In the genomic region with DNA sequence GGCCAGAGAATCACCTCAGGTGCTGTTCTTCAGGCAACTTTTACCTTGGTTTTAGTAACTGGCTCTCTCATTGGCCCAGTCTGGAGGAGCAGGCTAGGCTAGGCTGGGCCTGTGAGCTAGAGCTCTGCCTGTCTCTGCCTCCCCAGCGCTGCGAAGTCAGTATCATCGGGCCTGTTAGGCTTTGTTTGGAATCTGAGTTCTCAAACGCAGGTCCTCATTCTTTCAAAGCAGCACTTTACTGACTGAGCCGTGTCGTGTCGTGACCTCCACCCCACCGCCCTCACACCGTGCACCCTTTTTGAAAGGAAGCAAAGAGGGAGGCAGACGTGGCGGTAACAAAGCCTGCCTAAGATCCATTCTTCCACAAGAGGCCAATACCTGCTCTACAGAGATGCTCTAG, we compare ENCODE assay signal across 8 mouse cellular contexts. TPM values are rescaled to one million over a fixed set of nuclear protein-coding genes. Genes with fewer than 3 reads are reported as not detected.
DNase-seq lines count a peak whose midpoint lies in the region; ATAC-seq and TF ChIP-seq lines count a peak whose summit lies in the region.

No protein-coding gene starts in this region.

- WGBS in heart, embryonic 10.5 days = 58% methylated on average over 11 of the region's 11 CpGs
- 54% methylated on average over 11 of the region's 11 CpGs for WGBS in heart, embryonic 15.5 days
- WGBS in lung, embryonic 16.5 days = 33% methylated on average over 11 of the region's 11 CpGs

- peaks cover 5% of the 10 kb centered on the region; the same call in 1 of the 2 replicates for H3K36me3 ChIP-seq in heart, embryonic 10.5 days
- H3K36me3 ChIP-seq in MEL (ENCODE audit: control insufficient read depth in 1 of 2, insufficient read depth in 2 of 2, low read length in 2 of 2) = peaks cover 0 to 8% of the 10 kb centered on the region in 2 experiments; a peak in 1 of 4 replicates
- H3K36me3 ChIP-seq in heart, embryonic 15.5 days = no peaks in the 10 kb centered on the region
- no peaks in the 10 kb centered on the region for H3K36me3 ChIP-seq in lung, embryonic 16.5 days (ENCODE audit: control insufficient read depth, insufficient read depth, low read length)

- peaks cover 28% of the 10 kb centered on the region for H3K4me1 ChIP-seq in heart, embryonic 10.5 days
- peaks cover 0 to 12% of the 10 kb centered on the region in 2 experiments; a peak in 3 of 4 replicates for H3K4me1 ChIP-seq in MEL (ENCODE audit: control insufficient read depth in 1 of 2, insufficient read depth in 2 of 2, low read length in 2 of 2)
- peaks cover 20% of the 10 kb centered on the region for H3K4me1 ChIP-seq in heart, embryonic 15.5 days (replicated peaks)
- peaks cover 11% of the 10 kb centered on the region for H3K4me1 ChIP-seq in lung, embryonic 16.5 days (replicated peaks; ENCODE audit: control insufficient read depth, insufficient read depth, low read length)

- H3K4me3 ChIP-seq in heart, embryonic 10.5 days = peak overlapping the region; percentile 87
- peak overlapping the region; percentile 27 to 82 for H3K4me3 ChIP-seq in MEL (ENCODE audit: control insufficient read depth in 1 of 2, insufficient read depth in 1 of 2, low read depth in 2 of 2, low read length in 2 of 2)
- H3K4me3 ChIP-seq in heart, embryonic 15.5 days = peak overlapping the region; percentile 97
- H3K4me3 ChIP-seq in lung, embryonic 16.5 days (ENCODE audit: low read length) = peak overlapping the region; percentile 80

- TF ChIP-seq CTCF in MEL (IDR thresholded peaks at IDR 0.05 in 2 of 3, conservative IDR thresholded peaks at IDR 0.05 in 1 of 3; ENCODE audit: control insufficient read depth in 1 of 3, insufficient read depth in 1 of 3, low read depth in 2 of 3, low read length in 3 of 3, poor library complexity in 1 of 3, severe bottlenecking in 1 of 3) = no peak

- H3K27ac ChIP-seq in heart, embryonic 10.5 days = peak overlapping the region; percentile 94
- peak overlapping the region; percentile 31; the same call in 1 of the 2 replicates for H3K27ac ChIP-seq in MEL (ENCODE audit: control insufficient read depth, low read depth, low read length)
- peak overlapping the region; percentile 71 for H3K27ac ChIP-seq in heart, embryonic 15.5 days
- H3K27ac ChIP-seq in lung, embryonic 16.5 days (ENCODE audit: low read length) = peak overlapping the region; percentile 78

- no peak for TF ChIP-seq POLR2A in MEL (IDR thresholded peaks at IDR 0.05; ENCODE audit: control insufficient read depth in 1 of 2, insufficient read depth in 1 of 2, low read depth in 1 of 2, low read length in 2 of 2, poor library complexity in 1 of 2)

- no peak for TF ChIP-seq RAD21 in MEL (IDR thresholded peaks at IDR 0.05; ENCODE audit: low read depth, low read length)

- no peak for TF ChIP-seq EP300 in MEL (IDR thresholded peaks at IDR 0.05; ENCODE audit: low read depth in 1 of 2, low read length in 2 of 2)

- no peaks in the 10 kb centered on the region for H3K27me3 ChIP-seq in heart, embryonic 10.5 days (ENCODE audit: insufficient read depth, poor library complexity, severe bottlenecking)
- H3K27me3 ChIP-seq in MEL (ENCODE audit: control insufficient read depth in 1 of 2, insufficient read depth in 2 of 2, low read length in 2 of 2) = no peaks in the 10 kb centered on the region
- no peaks in the 10 kb centered on the region for H3K27me3 ChIP-seq in heart, embryonic 15.5 days
- H3K27me3 ChIP-seq in lung, embryonic 16.5 days (ENCODE audit: control insufficient read depth, insufficient read depth, low read depth, low read length) = no peaks in the 10 kb centered on the region

- DNase-seq in heart, embryonic 10.5 days (ENCODE audit: low spot score) = no peak
- DNase-seq in heart, postnatal 4 days = no peak
- DNase-seq in MEL (ENCODE audit: low read depth, low spot score) = no peak
- DNase-seq in thymus, postnatal 4 days = peak; percentile 62
- no peak for DNase-seq in retina, postnatal 1 day
- no peak for DNase-seq in cerebellum, postnatal 10 days

- peak overlapping the region; percentile 67 for H3K4me2 ChIP-seq in heart, embryonic 15.5 days
- peak overlapping the region; percentile 59 for H3K4me2 ChIP-seq in lung, embryonic 16.5 days (ENCODE audit: low read depth, low read length)

- H3K9ac ChIP-seq in MEL (ENCODE audit: control insufficient read depth, low read depth, low read length, poor library complexity, severe bottlenecking) = peak overlapping the region; percentile 73
- peak overlapping the region; percentile 56 for H3K9ac ChIP-seq in heart, embryonic 15.5 days
- peak overlapping the region; percentile 65 for H3K9ac ChIP-seq in lung, embryonic 16.5 days (ENCODE audit: low read length)

- no peaks in the 10 kb centered on the region for H3K9me3 ChIP-seq in heart, embryonic 10.5 days
- H3K9me3 ChIP-seq in MEL (replicated peaks; ENCODE audit: insufficient read depth, low read length) = no peaks in the 10 kb centered on the region
- peaks cover under 1% of the 10 kb centered on the region; the same call in 1 of the 2 replicates for H3K9me3 ChIP-seq in heart, embryonic 15.5 days (replicated peaks)
- H3K9me3 ChIP-seq in lung, embryonic 16.5 days (ENCODE audit: control insufficient read depth, low read length) = peaks cover under 1% of the 10 kb centered on the region; the same call in 1 of the 2 replicates

- peaks cover 31% of the 10 kb centered on the region for H3K79me2 ChIP-seq in MEL (ENCODE audit: control insufficient read depth, insufficient read depth, low read length, poor library complexity)

- no peak for ATAC-seq in heart, embryonic 15.5 days (replicated peaks; ENCODE audit: insufficient number of reproducible peaks, insufficient read depth, low FRiP score, low read depth)
- ATAC-seq in lung, embryonic 16.5 days (ENCODE audit: low read depth) = no peak

TF ChIP-seq in MEL, 35 proteins besides CTCF, POLR2A, EP300 and RAD21:
- no peak for TF ChIP-seq RCOR1 (IDR thresholded peaks at IDR 0.05; ENCODE audit: low read depth, low read length)
- no peak for TF ChIP-seq MAZ (IDR thresholded peaks at IDR 0.05; ENCODE audit: low read depth, low read length)
- TF ChIP-seq MAFK (IDR thresholded peaks at IDR 0.05; ENCODE audit: borderline replicate concordance, low read depth, low read length) = no peak
- TF ChIP-seq ZC3H11A (IDR thresholded peaks at IDR 0.05; ENCODE audit: low read depth, low read length) = no peak
- TF ChIP-seq ZMIZ1 (IDR thresholded peaks at IDR 0.05; ENCODE audit: low read depth, low read length) = no peak
- TF ChIP-seq NRF1 (IDR thresholded peaks at IDR 0.05; ENCODE audit: insufficient read depth, low read depth, low read length, poor library complexity, severe bottlenecking) = no peak

RNA-seq across cellular contexts. Expression of a gene that starts 0.9 kb away (rescaled TPM):
- 51.1 and 58.5 TPM in 2 replicates for polyA plus RNA-seq in heart, embryonic 10.5 days (2016; fragmentation: Nextera tagmentation; extraction: Ambion mirVana)
- total RNA-seq in heart, postnatal 4 days (2021) = 100 to 1,000 TPM; 141 to 149 TPM
- total RNA-seq in MEL (2012; rRNA removed) = 16.4 and 18.4 TPM in 2 replicates
- polyA plus RNA-seq in MEL (2012; ENCODE audit: insufficient read depth in 1 of 2, insufficient read length in 2 of 2, low read depth in 1 of 2, low replicate concordance in 2 of 2, missing spikeins in 1 of 2) = 10 to 100 TPM in 1 of 2 experiments, not detected in 1; 53.7 TPM
- 67.3 and 72.8 TPM in 2 replicates for polyA plus RNA-seq in heart, embryonic 15.5 days (2015; fragmentation: Nextera tagmentation; extraction: Ambion mirVana)
- polyA plus RNA-seq in lung, embryonic 16.5 days (2015; fragmentation: Nextera tagmentation; extraction: Ambion mirVana) = 140 and 144 TPM in 2 replicates

Comparison
In these comparisons a context has a peak if more than half of its experiments do, and no peak if none do; other contexts are left out.
1. H3K27ac ChIP-seq: peak in every context shown above with its lines; median percentile 94 in heart, embryonic 10.5 days; 78 in lung, embryonic 16.5 days; 71 in heart, embryonic 15.5 days; 31 in MEL.